Mouse (Mus musculus) cerebellum, adult 11-12 months (tissue): ENCODE measurements around the gene Selenow.

Experiments
- DNase-seq: peaks from one replicate; pipeline ENCODE4 v3.0.0; 2022

Gene Selenow

DNA sequence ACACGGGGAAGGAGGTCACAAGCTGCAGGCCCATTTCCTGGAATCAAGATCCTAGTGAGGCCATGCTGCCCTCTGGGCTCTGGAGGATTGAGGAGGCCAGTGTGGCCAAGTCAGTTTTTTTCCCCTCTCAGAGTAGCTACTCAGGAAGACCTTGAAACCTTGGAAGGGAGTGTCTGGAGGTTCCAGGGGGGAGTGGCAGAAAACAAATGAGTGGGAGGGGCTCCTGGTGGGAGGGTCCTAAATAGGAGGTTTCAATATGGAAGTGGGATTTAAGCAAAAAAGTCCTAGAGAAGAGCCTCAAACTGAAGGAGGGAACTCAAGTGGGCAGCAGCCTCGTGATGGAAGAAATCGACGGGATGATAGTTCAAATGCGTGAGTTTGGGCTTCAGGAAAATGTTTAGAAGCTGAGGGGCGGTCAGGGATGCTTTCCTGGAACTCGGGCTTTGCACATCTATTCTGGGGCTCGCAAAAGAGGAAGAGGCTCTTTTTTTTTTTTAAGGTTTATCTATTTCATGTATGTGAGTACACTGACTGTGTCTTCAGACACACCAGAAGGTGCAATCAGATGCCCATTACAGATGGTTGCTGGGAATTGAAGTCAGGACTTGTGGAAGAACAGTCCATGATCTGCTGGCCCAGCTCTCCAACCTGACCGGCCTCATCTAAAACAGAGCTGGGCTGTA, 20.7 kb downstream of the Selenow start:
- DNase-seq, result no peak

- no peak for DNase-seq
These were observed 28.0 kb downstream of the Selenow start for GRCm38 (mm10) chr7:15894251-15894650.

DNA sequence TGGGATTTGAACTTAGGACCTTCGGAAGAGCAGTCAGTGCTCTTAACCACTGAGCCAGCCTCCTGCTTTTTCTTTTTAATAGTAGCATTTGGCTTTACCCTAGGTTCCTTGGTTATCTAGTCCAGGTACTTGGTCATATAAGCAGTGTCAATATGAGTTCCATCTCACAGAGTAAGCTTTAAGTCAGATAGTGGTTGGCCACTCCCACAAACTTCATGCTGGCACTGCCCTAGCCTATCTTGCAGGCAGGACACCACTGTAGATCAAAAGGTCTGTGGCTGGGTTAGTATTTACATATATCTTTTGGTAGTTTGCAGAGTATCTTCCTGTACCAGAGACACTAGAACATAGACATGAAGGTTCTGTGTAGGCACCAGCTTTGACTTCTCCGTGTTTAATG, 38.1 kb downstream of the Selenow start:
- DNase-seq, result no peak

DNA sequence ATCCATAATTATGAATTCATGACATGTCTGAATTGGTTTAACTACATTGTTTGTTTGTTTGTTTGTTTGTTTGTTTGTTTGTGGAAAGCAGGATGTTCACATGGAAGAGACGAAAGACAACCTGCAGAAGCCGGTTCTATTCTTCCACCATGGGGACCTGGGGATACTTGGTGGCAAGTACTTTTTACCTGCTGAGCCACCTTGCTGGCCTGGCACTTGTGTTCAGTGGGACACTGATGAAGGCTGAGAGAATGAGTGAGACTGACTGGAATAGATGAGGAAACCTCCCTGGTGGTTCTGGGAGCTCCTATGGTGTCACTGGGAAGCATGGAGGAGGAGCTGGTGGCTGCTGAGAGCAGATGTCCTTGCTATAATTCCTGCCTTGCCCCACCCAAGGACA, 39.9 kb downstream of the Selenow start, which contains the start of gene Crxos:
TSS of gene Crxos (plus strand) at position 301 of the 400 bp plus-strand sequence.
- DNase-seq, result no peak

GRCm38 (mm10) chr7:15881831-15882230, 40.4 kb downstream of the Selenow start:
- DNase-seq, result no peak

DNA sequence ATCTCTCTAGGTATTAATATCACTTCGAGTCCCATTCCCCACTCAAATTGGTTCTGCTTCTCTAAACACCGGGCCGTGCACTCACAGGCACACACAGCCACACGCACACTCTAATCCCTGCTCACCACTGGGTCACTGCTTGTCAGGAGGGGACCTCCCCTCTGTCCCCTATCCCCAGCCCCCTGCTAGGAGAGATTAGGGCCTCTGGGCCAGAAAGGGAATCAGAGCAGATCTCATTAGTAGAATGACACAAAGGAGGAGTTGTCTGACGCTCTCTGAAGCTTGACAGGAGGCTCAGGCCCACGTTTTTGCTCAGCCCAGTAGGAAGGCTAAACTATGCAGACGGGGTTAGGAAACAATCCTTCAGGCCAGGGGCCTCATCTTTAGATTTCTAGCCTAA, 40.8 kb downstream of the Selenow start:
- DNase-seq, result no peak

DNA sequence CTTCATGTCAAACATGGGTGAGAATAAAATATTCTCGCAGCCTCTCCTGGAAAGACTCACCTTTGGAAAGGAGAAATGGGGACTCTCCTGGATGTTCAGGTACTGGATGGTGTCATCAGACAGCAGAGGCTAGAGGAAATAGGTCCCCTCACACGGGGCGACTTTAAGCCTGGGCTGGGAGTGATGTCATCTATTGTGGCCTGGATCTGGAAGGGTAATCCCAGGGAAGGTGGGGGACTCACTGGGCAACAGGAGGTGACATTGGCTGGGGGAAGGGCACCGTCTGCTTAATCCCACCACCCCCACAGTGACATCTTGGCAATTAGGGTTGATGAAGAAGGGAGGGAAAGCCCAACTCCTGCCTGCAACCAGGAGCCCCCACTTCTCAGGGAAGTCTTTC, 42.4 kb downstream of the Selenow start, which contains the start of gene Crx:
TSS of gene Crx (minus strand) at position 213 of the 400 bp plus-strand sequence.
- DNase-seq, result no peak
